Mouse (Mus musculus) liver, postnatal 0 days (tissue): Measurements from ENCODE around the gene Gm853.

Experiments used
- CTCF ChIP-seq: sonication (generic); IDR thresholded peaks from 2 replicates; pipeline ENCODE4 v1.5.1; 2016; ENCODE audit warnings: antibody characterized with exemption, low read depth
- EP300 ChIP-seq: IDR thresholded peaks from 2 replicates; pipeline ENCODE4 v1.6.1; 2016; ENCODE audit warnings: antibody characterized with exemption, low read depth, mild to moderate bottlenecking

DNA sequence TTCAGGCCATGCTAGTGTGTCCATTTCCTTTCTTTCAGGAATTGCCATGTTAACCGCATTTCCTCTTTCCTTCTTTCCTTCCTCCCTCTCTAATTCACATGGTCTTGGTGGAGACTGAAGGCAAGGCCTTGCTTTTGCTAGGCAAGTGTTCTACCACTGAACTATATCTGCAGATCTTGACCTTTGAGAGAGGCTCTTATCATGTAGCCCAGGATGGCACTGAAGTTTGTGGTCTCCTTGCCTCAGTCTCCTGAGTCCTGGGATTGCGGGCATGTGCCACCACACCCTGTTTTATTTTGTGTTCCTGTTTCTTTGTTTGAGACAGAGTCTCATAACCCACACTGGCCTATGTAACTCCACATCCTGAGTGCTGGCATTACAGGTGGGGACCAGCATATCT is 10.3 kb downstream of the Gm853 start:
- TF ChIP-seq CTCF (no peak), EP300 (no peak)
